Mouse (Mus musculus): ENCODE results near the gene Lifr. TPM values are rescaled to one million over a fixed set of nuclear protein-coding genes. Genes with fewer than 3 reads are reported as not detected.

Lifr gene
- total RNA-seq (2021), result 10 to 100 TPM; 69.5 to 75.8 TPM
- long read RNA-seq, experiment 1, partial matches to known transcripts, result 21 of 50 reads
- long read RNA-seq, experiment 1, other reads (novel, unspliced or antisense), result 29 of 50 reads
- long read RNA-seq, experiment 2, full-length matches to known transcripts, result 1 of 8 reads
- long read RNA-seq, experiment 2, partial matches to known transcripts, result 3 of 8 reads
- long read RNA-seq, experiment 2, other reads (novel, unspliced or antisense), result 4 of 8 reads

DNA sequence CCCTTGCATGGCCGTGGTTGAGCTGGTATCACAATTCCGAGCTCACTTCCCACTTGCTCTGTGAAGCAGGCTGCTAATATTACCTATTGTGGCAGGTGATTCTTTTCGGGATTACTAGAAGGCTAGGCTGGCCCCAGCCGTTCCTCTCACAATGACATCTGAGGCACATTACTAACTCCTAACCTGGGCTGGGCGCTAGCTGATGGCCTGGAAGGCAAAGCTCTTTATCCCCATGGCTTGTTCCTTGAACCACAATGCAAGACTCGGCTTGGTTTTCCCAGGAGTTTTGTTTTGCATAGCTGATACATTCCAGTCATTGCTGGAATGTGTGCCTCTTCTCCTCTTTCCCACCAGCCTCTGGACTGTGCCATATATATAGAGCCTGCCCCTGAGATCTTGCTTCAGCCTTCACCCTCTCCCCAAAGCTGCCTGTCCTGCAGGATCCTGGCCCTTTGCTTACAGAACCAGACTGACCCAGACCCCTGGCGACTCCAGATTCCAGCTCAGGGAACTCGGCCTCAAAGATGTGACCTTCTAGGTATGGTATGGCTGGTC lies at the start of gene Lifr:
Lifr (plus strand) TSS at position 404 of the 555 bp plus-strand sequence.
- no peak for DNase-seq

DNA sequence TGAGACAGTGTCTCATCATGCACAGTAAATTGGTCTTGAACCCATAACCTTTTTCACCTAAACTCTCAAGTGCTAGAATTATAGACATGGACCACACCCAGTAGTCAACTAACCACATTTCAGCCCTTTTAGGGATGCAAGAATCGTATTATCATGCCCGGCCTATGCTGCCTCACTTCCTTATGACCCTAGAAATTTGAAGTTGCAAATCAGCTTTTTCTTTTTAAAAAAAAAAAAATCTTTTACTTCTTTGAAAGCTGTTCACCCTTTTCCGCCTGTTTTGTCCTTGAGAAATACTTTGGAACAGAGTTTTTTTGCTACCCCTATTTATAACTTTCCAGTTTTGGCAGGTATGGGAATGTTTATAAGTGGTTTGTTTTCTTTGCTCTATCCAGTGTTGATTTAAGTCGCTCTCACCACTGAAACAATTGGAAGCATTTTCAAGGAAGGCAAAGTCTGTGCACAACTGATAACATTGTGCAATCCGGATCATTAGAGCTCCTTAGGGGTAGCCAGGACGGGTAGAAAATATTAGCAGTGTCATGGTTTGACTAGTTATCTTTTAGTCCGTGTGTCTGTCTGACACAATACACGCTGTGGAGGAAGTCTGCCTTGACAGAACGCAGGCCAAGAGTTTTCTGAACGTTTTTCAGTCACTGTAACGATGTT lies 46.2 kb upstream of the Lifr start:
- DNase-seq, result no peak

DNA sequence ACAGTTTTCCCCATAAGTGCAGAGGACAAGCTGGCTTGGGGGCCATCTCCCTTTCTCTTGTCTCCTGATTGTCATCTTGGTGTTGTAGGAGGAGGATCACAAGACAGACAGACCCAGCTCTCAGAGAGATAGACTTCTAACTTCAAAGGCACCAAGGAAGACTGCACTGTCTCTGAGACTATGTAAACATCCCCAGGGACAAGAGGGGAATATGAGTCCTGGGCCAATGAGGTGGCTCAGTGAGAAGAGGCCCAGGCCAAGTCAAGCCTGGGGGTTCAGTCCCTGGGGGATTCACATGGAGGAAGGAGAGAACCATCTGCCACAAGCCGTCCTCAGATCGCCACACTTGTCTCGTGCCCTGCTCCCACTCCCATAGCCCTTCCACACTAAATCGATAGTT lies 45.4 kb upstream of the Lifr start:
- no peak for DNase-seq

DNA sequence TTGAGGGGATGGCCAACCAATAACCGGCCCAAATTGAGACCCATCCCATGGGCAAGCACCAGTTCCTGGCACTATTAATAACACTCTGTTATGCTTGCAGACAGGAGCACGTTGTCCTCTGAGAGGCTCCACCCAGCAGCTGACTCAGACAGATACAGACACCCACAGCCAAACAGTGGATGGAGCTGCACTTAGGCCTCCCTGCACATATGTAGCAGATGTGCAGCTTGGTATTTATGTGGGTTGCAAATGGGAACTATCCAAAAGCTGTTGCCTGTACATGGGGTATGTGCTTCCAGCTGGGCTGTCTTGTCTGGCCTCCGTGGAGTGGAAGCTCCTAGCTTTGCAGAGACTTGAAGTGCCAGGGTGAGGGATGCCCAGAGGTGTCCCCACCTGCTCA lies 42.5 kb upstream of the Lifr start:
- no peak for DNase-seq

DNA sequence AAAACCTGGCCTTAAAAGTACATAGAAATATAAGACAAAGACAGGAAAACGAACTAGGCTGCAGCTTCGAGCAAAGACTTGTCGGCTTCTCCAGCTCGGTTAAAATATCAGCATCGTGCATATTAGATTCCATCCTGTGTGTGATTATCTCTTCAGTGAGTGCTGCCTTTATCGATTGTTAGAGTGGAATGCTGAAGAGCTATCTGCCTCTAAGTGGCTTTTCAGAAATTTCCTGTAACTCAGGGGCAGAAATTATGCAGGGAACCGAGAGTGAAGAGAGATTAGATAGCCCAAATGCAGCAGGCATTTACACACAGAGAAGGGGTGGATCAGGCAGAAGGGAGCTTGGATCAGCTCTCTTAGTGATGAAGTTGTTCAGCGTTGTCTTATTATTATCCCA lies 41.5 kb upstream of the Lifr start:
- DNase-seq, result no peak

DNA sequence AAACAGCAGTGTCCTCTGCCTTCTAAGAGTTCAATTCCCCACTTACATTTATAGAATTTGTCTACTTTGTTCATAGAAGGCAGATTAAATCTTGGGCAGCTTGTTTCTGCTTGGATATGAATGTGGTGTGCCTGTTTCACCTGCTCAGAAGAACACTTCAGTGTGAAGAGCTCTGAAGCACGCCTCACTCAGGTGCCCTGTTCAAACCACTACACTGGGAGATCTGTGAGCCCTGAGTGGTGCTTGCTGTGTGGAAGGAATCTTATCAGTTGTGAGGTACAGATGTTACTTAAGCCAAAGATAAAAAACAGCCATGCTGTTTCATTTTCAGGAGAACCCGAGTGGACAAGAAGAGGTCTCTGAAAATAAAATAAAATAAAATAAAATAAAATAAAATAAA lies 38.7 kb upstream of the Lifr start:
- DNase-seq, result no peak

DNA sequence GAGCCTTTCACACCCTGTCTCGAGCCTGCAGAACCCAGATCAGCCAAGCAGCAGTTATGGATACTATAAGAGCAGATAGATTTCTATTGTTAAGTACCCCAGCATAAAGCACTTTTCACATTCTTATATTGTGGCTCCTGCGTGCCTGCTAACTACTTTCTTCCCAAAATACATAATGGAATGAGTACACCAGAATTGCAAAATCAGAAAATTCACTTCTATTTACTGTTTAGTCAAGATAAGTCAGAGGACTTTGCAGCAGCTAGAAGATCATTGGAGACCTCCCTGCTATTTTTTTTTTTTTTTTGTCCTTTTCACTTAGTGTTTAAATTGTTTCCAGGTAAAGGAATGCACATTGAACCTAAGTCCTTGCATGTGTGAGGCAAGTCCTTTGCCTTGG lies 38.3 kb upstream of the Lifr start:
- no peak for DNase-seq

DNA sequence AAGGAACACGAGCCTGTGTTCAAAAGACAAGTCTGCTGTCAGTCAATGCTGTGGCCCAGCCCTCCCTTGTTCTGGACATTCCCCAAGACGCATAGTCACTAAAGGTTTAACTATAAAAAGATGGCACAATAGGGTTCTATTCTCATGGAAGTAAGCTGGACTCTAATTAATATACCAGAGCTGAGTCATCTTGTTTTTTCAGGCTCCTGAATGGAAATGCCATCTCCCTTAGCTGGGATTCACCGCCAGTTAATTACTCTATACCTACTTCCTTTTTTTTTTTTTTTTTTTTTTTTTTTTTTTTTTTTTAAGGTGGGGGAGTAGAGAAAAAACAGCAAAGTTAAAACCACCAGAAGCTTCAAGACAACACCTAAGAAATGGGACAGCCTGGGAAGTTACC lies 33.6 kb upstream of the Lifr start:
- no peak for DNase-seq

DNA sequence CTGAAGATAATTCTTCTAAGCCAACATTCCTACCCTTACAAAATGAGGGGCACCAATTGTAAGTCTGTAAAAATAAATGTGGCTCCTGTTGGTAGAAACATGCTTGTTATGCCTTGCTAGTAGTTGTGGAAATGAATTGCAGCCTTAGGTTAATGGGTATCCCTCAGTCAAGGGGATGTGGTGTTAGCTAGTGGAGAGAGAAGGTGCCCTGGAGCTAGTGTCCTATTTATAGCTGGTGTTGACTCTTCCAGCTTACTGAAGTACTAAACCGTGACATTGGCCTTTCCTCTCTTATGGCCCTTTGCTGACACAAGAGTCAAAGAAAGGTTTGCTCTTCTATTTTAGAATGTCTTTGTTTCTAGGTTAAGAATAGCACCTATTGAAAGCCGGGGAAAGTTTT lies 29.9 kb upstream of the Lifr start:
- no peak for DNase-seq

DNA sequence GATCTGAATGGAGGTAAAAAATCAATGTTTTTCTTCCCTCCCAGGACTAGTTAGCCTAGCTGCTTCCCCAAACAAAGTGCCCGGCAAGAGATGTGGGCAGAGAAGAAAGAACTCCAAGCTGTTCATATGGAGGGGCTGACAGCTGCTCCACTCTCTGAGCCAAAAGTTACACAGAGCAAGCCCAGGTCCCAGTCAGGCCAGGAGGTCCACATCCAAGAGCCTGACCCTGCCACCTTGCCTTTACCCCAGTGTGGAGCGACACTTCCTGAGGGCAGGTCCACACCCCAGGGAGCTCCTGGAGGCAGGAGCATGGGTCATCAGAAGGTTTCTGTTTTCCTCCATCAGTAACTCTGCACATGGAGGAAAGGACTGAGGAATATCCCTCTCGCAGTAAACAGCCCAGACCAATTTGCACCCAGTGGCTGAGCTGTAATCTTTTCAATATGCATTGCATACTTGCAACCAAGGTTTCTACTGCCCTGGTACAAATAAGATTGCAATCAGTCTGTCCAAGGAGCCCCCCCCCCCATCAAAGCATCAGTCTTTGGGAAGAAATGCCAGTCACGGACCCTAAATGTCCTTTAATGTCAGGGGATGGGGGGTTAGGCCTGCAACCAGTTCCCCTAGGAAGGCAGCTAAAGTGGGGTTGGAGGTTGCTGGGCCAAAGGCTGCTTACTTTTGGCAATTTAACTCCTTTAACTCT lies 28.3 kb upstream of the Lifr start:
- DNase-seq, result no peak

DNA sequence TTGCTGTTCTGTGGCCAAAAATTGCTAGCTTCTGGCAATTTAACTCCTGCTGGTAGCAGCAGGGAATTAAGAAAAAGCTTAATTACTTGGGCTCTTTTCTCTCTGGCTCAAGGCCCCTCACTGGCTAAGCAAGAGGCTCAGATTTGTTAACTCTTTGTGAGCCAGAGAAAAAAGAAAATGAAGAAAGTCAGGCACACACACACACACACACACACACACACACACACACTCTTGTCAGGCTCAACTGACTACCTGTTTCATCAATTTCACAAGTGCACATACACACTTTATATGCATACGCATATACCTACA lies 27.8 kb upstream of the Lifr start:
- no peak for DNase-seq

DNA sequence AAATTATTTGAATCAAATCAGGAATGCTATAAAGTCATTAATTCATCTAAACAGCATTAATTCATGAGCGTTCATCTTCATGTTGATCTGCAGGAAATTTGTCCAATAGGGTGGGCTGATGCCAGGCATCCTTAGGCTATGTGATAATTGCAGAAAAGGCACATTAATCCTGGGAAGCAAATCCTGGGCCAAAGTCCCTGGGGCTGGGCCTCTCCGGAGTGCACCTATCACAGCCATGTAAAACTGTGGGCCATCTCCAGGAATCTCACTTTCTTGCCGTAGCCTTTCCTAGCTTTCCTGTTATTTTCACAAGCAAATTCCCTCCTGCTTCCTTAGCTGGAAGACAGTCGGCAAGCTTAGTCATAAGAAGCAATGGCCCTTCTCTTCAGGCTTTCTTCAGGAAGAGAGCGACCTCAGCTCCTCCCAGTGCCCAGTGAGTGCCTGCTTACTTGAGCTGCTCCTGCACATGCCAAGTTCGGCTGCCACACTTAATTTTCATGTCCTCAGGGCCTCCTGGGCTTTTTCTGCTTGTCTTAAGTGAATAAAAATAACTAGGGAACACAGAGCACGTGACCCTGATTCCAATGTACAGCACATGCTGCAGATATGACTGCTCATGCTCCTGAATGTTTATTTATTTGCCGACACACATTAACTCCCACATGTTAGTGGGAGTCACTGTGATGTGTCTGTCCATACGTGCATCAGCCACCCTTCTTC lies 26.7 kb upstream of the Lifr start:
- DNase-seq, result no peak

DNA sequence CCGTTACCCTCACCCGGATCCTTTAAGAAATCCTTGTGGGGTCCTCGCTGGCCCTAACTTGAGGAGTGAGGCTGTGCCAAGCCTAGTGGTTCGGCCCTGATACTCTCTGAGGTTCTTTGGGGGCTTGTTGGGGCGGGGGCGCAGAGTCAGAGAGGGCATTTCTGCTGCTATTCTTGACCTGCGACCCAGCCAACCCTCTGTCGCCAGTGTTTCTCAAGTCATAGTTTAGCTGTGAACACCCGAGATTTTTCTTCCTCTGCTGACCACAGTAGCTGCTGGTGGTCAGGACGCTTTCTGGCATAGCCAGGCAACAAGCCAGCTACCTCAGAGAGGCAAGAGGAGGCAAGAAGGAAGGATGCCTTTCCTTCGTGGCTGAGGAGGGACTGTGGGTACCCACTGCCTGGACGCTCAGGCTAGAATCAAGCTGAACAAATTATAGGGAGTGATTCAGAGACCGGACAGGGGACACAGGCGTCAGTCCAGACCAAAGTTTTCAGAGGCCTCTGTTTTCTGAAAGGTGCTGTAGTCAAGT lies 25.4 kb upstream of the Lifr start:
- DNase-seq, result no peak

DNA sequence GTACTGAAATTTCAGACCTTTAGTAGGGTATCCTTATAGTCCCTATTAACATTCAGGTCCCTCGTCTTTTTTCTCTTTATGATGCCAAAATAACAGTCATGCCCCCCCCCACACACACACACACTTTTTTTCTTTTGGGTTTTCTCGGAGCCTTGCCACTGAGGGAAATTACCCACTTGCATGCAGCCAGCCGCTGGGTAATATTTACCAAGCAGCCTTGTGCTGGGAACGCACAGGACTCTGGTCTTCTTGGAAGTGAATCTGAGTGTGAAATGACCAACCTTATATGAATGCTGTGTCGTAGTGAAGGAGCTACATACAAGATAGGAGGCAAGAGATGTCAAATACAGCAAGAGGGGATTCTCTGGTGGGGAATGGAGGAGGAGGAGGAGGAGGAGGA lies 24.8 kb upstream of the Lifr start:
- no peak for DNase-seq

DNA sequence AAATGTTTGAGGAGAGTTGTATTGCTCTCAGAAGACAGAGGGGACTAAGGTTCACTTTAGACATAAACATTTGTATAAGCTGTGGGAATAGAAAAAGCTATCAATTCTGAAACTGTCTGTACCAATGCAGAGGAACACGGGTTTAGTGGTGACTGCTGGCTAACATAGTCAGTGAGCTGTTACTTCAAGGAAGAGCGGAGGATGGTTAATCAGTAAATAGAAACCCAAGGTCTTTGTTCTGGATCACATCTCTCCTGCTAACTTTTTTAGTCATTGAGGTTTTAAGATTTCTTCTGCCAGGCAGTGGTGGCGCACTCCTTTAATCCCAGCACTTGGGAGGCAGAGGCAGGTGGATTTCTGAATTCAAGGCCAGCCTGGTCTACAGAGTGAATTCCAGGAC lies 23.7 kb upstream of the Lifr start:
- no peak for DNase-seq

DNA sequence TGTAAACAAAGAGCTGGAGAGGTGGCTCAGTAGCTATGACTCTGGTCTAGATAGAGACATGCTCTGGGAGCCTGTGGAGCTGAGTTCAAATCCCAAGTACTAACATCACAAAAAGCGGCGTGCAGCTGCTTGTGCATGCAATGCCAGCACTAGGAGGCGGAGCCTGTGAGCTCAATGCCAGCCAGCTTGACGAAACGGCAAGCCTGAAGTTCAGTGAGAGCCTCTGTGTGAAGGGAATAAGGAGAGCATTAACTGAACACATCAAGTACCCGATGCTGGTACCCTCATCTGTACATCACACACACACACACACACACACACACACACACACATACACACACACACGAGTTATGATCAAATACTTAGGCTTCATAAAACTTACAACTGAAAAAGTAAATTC lies 21.0 kb upstream of the Lifr start:
- DNase-seq, result peak; percentile 37

DNA sequence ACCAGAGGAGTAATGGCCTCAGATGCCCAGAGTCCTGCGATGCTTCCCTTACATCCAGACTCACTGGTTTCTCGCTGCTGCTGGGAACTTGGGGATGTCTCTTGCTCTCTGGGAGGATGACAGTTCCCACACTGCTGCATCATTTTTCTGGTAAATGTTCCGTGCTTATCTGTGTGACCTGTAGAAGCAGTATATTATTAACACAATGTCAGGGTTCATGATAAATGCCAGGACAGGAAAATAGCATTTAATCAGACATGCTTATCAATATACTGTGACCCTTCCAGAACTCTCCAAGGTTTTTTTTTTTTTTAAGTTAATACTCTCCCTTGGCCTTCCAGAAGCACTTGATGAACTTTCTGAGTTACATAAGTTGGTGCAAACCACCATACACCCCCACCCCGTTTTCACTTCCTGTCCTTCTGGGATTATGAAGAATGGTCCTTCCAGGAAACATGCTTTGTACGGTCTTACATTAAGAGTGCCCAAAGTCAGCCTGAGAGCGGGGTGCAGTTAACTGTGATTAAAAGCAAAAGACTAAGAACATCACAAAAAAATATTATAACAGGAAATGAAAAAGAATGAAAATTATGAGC lies 20.1 kb upstream of the Lifr start:
- DNase-seq, result no peak

DNA sequence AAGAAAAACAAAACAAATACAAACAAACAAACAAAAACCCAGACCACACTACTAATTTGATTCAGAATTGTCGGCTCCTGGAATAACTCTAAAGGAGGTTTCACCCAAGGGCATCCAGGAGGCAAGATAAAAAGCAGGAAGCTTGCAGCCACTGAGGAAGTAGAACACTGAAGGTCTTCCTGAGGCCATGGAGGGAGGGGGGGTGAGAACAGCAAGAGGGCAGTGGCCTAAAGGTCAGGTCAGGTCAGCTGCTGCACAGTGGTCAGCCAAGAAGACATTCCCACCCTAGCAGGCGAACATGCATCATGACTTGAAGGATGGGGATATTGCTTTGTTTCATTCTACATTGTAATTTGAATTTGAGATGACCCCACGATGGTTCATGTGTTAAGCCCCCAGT lies 17.1 kb upstream of the Lifr start:
- peak; percentile 23 for DNase-seq

DNA sequence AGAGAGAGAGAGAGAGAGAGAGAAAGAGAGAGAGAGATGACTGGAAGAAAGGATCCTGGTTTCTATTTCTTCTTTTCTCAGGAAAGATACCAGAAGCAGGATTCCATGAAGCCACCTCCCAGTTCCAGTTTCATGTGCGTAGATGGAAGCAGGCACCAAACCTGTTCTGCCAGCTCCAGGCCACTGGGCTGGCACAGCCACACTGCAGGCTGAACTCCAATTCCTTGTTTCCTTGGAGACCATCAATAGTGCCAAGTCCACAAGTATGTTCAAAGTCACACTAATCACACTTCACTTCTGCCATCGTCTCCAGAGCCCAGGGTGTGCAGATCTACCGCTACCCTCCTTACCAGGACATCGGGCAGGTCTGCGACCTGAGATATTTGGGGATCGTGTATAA lies 15.2 kb upstream of the Lifr start:
- peak; percentile 55 for DNase-seq

DNA sequence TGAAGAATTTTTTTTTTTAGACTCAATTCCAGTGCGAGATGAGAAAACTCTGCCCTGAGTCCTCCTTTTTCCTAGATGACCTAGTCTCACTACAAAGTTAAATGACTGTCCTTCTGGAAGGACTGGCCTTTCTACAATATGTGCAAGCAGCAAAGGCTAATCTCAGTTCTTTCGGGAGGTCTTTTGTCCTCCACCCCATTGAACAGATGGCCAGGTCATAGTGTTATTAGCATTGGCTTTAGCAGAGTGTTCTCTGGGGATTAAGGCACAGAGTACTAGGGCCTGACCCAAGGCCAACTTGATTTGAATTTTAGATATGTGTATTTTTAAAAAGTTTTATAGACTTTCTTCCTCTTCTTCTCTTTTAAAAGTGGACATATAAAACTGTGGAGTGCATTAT lies 12.1 kb upstream of the Lifr start:
- no peak for DNase-seq

DNA sequence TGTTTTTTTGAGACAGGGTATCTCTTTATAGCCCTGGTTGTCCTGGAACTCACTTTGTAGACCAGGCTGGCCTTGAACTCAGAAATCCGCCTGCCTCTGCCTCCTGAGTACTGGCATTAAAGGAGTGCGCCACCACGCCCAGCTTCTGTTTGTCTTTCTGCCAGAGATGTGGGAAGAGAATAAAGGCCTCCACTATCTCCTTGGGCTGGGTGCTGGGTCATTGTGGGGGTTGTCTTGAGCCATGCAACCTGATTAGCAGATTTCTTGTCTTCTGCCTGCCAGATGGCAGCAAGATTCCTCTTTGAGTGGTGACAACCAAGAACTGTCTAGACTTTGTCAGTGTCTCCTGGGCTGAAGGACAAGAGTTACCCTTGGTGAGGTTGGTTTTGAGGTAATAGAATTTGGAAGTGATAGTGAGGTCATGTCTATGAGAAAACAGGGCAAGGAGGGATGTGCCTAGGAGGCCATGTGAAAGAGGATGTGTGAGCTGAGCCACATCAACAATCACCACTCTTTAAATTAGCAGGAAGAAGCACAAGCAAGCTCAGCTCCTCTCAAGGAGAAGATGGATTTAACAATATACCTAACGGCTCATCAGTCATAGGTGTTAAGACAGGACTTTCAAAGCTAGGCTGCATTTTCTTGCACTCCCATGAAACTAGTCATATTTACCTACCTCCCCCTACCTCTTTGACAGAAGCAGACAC lies 10.6 kb upstream of the Lifr start:
- no peak for DNase-seq

Measured in adrenal gland, postnatal 10 days (tissue).